Mouse (Mus musculus) bone marrow, adult 2 months (tissue): Measurements from ENCODE around the gene Npw.

ENCODE experiments used
- CTCF ChIP-seq: fragments of 200-500 bp; IDR thresholded peaks from 2 replicates; pipeline ENCODE4 v1.5.1; 2011; ENCODE audit warnings: low read length, control low read depth; ENCODE audit not compliant: control insufficient read depth, insufficient read depth
- POLR2A ChIP-seq: fragments of 200-500 bp; IDR thresholded peaks from 2 replicates; pipeline ENCODE4 v1.6.1; 2011; ENCODE audit warnings: low read depth, mild to moderate bottlenecking, control low read depth, low read length, borderline replicate concordance; ENCODE audit not compliant: control insufficient read depth

DNA sequence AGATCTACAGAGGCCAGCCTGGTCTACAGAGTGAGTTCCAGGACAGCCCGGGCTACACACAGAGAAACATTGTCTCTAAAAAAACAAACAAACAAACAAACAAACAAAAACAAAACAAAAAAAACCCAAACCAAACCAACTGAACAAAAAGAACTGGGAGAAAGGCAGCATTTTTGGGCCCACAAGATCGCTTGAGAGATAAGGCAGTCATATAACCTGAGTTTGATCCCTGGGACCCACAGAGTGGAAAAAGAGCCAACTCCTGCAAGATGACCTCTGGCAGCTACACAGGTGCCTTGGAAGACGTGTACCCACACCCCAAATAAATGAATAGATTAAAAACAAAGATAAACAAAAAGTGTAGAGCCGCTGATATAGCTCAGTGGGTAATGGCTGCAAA lies 3.3 kb downstream of the Npw start:
- no peak for TF ChIP-seq POLR2A
- no peak for TF ChIP-seq CTCF
